Mouse (Mus musculus): ENCODE data around the gene 4921504E06Rik.

- TF ChIP-seq CTCF (IDR thresholded peaks at IDR 0.05; ENCODE audit: low read depth, low read length) (no peak), POLR2A (IDR thresholded peaks at IDR 0.05; ENCODE audit: borderline replicate concordance, low read depth, low read length) (no peak)
Observed at GRCm38 (mm10) chr2:19431186-19431585, 122.5 kb downstream of the 4921504E06Rik start.
